Mouse (Mus musculus): Measurements from ENCODE around the gene Dapl1. TPM values are rescaled to one million over a fixed set of nuclear protein-coding genes. Genes with fewer than 3 reads are reported as not detected.
A peak's percentile ranks its signal among the peaks of the same experiment; 100 is the strongest.

Gene Dapl1
- total RNA-seq, 2 experiments from 2014 or later: not detected

- DNase-seq: no peak
Observed at GRCm38 (mm10) chr2:59536958-59537357, 52.5 kb downstream of the Dapl1 start.

- no peak for DNase-seq
Observed at GRCm38 (mm10) chr2:59538031-59538430, 53.6 kb downstream of the Dapl1 start.

- no peak for DNase-seq
Observed at GRCm38 (mm10) chr2:59539796-59540195, 55.3 kb downstream of the Dapl1 start.

GRCm38 (mm10) chr2:59541121-59541887, 56.9 kb downstream of the Dapl1 start:
- peak; percentile 29 for DNase-seq

GRCm38 (mm10) chr2:59543543-59544065, 59.2 kb downstream of the Dapl1 start:
- DNase-seq: no peak

- DNase-seq: no peak
Observed at GRCm38 (mm10) chr2:59544237-59544909, 59.9 kb downstream of the Dapl1 start.

- DNase-seq: no peak
Observed at GRCm38 (mm10) chr2:59545001-59545400, 60.5 kb downstream of the Dapl1 start.

- DNase-seq: no peak
Observed at GRCm38 (mm10) chr2:59547369-59548099, 63.1 kb downstream of the Dapl1 start.

GRCm38 (mm10) chr2:59552784-59553183, 68.3 kb downstream of the Dapl1 start:
- DNase-seq: no peak

- no peak for DNase-seq
Observed at GRCm38 (mm10) chr2:59554373-59554940, 70.0 kb downstream of the Dapl1 start.

Other genes with a start within 250 kb of the Dapl1 start
- gene Tanc1, start 127.4 kb downstream of the Dapl1 start, total RNA-seq (2021): 1 to 10 TPM; 6.2 to 7.9 TPM